Mouse (Mus musculus) heart, postnatal 0 days (tissue): ENCODE measurements at regions not wholly inside any gene's neighbourhood (a gene's known extent, or its start where the extent isn't known, plus 50 kb on each side); places are given as distances from the start of the nearest gene placed in this dataset.

Experiments
- ATAC-seq: fragments of 200-750 bp; cut with Nextera tagmentation; 2 replicates; pipeline ENCODE4 v1.8.0; 2017; ENCODE audit warnings: low read depth, moderate number of reproducible peaks, moderate library complexity; ENCODE audit not compliant: insufficient read depth
- DNase-seq: peaks from one replicate; pipeline ENCODE4 v3.0.0-alpha.2; 2016; ENCODE audit warnings: low spot score
- H3K27ac ChIP-seq: fragments of 300-500 bp; sonication (generic); 2 replicates; pipeline ENCODE4 v1.5.1; 2014; ENCODE audit warnings: low read depth, mild to moderate bottlenecking
- H3K27me3 ChIP-seq: fragments of 300-500 bp; sonication (generic); 2 replicates; pipeline ENCODE4 v1.6.1; 2014; ENCODE audit warnings: low read length, mixed read lengths; ENCODE audit not compliant: control insufficient read depth, insufficient read depth
- H3K36me3 ChIP-seq: fragments of 300-500 bp; sonication (generic); replicated peaks from 2 replicates; pipeline ENCODE4 v1.6.1; 2014; ENCODE audit warnings: low read length, mixed read lengths; ENCODE audit not compliant: control insufficient read depth, insufficient read depth
- H3K4me1 ChIP-seq: fragments of 300-500 bp; sonication (generic); 2 replicates; pipeline ENCODE4 v1.6.1; 2014; ENCODE audit warnings: antibody characterized with exemption; ENCODE audit not compliant: control insufficient read depth, insufficient read depth
- H3K4me2 ChIP-seq: fragments of 300-500 bp; sonication (generic); 2 replicates; pipeline ENCODE4 v1.6.1; 2014; ENCODE audit warnings: low read depth, mild to moderate bottlenecking, low read length, moderate library complexity
- H3K4me3 ChIP-seq: fragments of 300-500 bp; sonication (generic); 2 replicates; pipeline ENCODE4 v1.5.1; 2014; ENCODE audit warnings: low read depth, low read length
- H3K9ac ChIP-seq: fragments of 300-500 bp; sonication (generic); replicated peaks from 2 replicates; pipeline ENCODE4 v1.6.1; 2014; ENCODE audit warnings: low read depth, low read length, mixed read lengths
- H3K9me3 ChIP-seq: fragments of 300-500 bp; sonication (generic); replicated peaks from 2 replicates; pipeline ENCODE4 v1.6.1; 2016; ENCODE audit warnings: low read length; ENCODE audit not compliant: control insufficient read depth
- CTCF ChIP-seq: IDR thresholded peaks from 2 replicates; pipeline ENCODE4 v1.5.1; 2016; ENCODE audit warnings: antibody characterized with exemption, control low read depth, low read depth
- EP300 ChIP-seq: IDR thresholded peaks from 2 replicates; pipeline ENCODE4 v1.6.1; 2016; ENCODE audit warnings: antibody characterized with exemption, low read depth
- WGBS: fragments of 180-500 bp; shearing (Covaris S2); extraction: QIAGEN DNeasy Blood & Tissue Kit; methylation state at CpG from one replicate; pipeline ENCODE4 v1.1.7; 2014; 5-methylcytosine and 5-hydroxymethylcytosine counted together

GRCm38 (mm10) chr3:101166580-101166979 is 56.5 kb upstream of the Ptgfrn start:
- Histone ChIP-seq H3K4me3 (no peak overlapping the region), H3K4me2 (no peak overlapping the region), H3K4me1 (peaks cover 16% of the 10 kb centered on the region), H3K36me3 (no peaks in the 10 kb centered on the region), H3K27me3 (no peaks in the 10 kb centered on the region), H3K9ac (no peak overlapping the region), H3K9me3 (no peaks in the 10 kb centered on the region), H3K27ac (no peak overlapping the region)
- ATAC-seq, result no peak
- no peak for TF ChIP-seq EP300
- no peak for TF ChIP-seq CTCF
- 92% methylated on average over 7 of the region's 7 CpGs for WGBS
- no peak for DNase-seq

GRCm38 (mm10) chr3:101165261-101165660 is 55.2 kb upstream of the Ptgfrn start:
- DNase-seq (no peak), ATAC-seq (no peak)
- Histone ChIP-seq H3K4me1 (peaks cover 25% of the 10 kb centered on the region), H3K9ac (no peak overlapping the region), H3K9me3 (no peaks in the 10 kb centered on the region), H3K27ac (no peak overlapping the region), H3K4me2 (no peak overlapping the region), H3K27me3 (no peaks in the 10 kb centered on the region), H3K4me3 (no peak overlapping the region), H3K36me3 (no peaks in the 10 kb centered on the region)
- WGBS, result 68% methylated on average over 6 of the region's 6 CpGs
- TF ChIP-seq CTCF (no peak), EP300 (no peak)

- TF ChIP-seq EP300, result no peak
- no peak for TF ChIP-seq CTCF
- Histone ChIP-seq H3K4me2 (no peak overlapping the region), H3K36me3 (no peaks in the 10 kb centered on the region), H3K4me3 (no peak overlapping the region), H3K9ac (no peak overlapping the region), H3K27ac (no peak overlapping the region), H3K4me1 (peaks cover 25% of the 10 kb centered on the region), H3K27me3 (no peaks in the 10 kb centered on the region), H3K9me3 (no peaks in the 10 kb centered on the region)
- DNase-seq (no peak), ATAC-seq (no peak)
- 56% methylated on average over 5 of the region's 5 CpGs for WGBS
These were observed 54.7 kb upstream of the Ptgfrn start for GRCm38 (mm10) chr3:101164771-101165170.

- DNase-seq (no peak), ATAC-seq (no peak)
- Histone ChIP-seq H3K36me3 (no peaks in the 10 kb centered on the region), H3K4me2 (no peak overlapping the region), H3K9me3 (no peaks in the 10 kb centered on the region), H3K27me3 (no peaks in the 10 kb centered on the region), H3K4me3 (no peak overlapping the region), H3K4me1 (peaks cover 25% of the 10 kb centered on the region), H3K27ac (no peak overlapping the region), H3K9ac (no peak overlapping the region)
- TF ChIP-seq EP300, result no peak
- no peak for TF ChIP-seq CTCF
- 91% methylated on average over 4 of the region's 4 CpGs for WGBS
These were observed 53.9 kb upstream of the Ptgfrn start for GRCm38 (mm10) chr3:101163991-101164434.

GRCm38 (mm10) chr3:101163160-101163990 is 53.3 kb upstream of the Ptgfrn start:
- Histone ChIP-seq H3K4me1 (peaks cover 25% of the 10 kb centered on the region), H3K27me3 (no peaks in the 10 kb centered on the region), H3K36me3 (no peaks in the 10 kb centered on the region), H3K4me3 (no peak overlapping the region), H3K27ac (no peak overlapping the region), H3K9ac (no peak overlapping the region), H3K4me2 (peak overlapping the region; percentile 33), H3K9me3 (no peaks in the 10 kb centered on the region)
- TF ChIP-seq CTCF (peak; percentile 12; the same call in 1 of the 2 replicates), EP300 (no peak)
- ATAC-seq (no peak), DNase-seq (peak; percentile 4)
- 53% methylated on average over 16 of the region's 16 CpGs for WGBS
